Mouse (Mus musculus): Measurements from ENCODE around the gene Cdh13. TPM values are rescaled to one million over a fixed set of nuclear protein-coding genes. Genes with fewer than 3 reads are reported as not detected.
"Not testable (repeated sequence)": the region's sequence is repeated elsewhere in the genome, so short reads cannot be mapped to it uniquely, and the experiment has no call there.

Cdh13 gene
- polyA plus RNA-seq, 1 experiment, result 18.4 TPM

GRCm38 (mm10) chr8:118749786-118750185 is 466.3 kb downstream of the Cdh13 start:
- no peak for DNase-seq
- no peak for TF ChIP-seq CTCF (IDR thresholded peaks at IDR 0.05; ENCODE audit: borderline replicate concordance, insufficient read depth, low read depth, low read length)
- no peak for TF ChIP-seq POLR2A (IDR thresholded peaks at IDR 0.05; ENCODE audit: borderline replicate concordance, insufficient read depth, low read length)
- Histone ChIP-seq H3K27ac (ENCODE audit: insufficient read depth, low read length) (no peak overlapping the region), H3K4me3 (replicated peaks; ENCODE audit: insufficient read depth, low read depth, low read length) (no peak overlapping the region), H3K4me1 (ENCODE audit: control insufficient read depth, insufficient read depth, low read length) (no peaks in the 10 kb centered on the region), H3K27me3 (ENCODE audit: control insufficient read depth, insufficient read depth, low read length) (0 out of 2 replicates have a peak, but pooled peaks cover 1% of the 10 kb centered on the region)
- WGBS, result 91% methylated on average over 11 of the region's 11 CpGs

GRCm38 (mm10) chr8:118753710-118754109 is 470.2 kb downstream of the Cdh13 start:
- WGBS, result 77% methylated on average over 12 of the region's 12 CpGs
- H3K27me3 ChIP-seq (ENCODE audit: control insufficient read depth, insufficient read depth, low read length), result peaks cover 1% of the 10 kb centered on the region; the same call in 1 of the 2 replicates
- no peaks in the 10 kb centered on the region for H3K4me1 ChIP-seq (ENCODE audit: control insufficient read depth, insufficient read depth, low read length)
- H3K4me3 ChIP-seq (replicated peaks; ENCODE audit: insufficient read depth, low read depth, low read length), result no peak overlapping the region
- TF ChIP-seq CTCF (IDR thresholded peaks at IDR 0.05; ENCODE audit: borderline replicate concordance, insufficient read depth, low read depth, low read length) (no peak), POLR2A (IDR thresholded peaks at IDR 0.05; ENCODE audit: borderline replicate concordance, insufficient read depth, low read length) (no peak)
- peak overlapping the region; percentile 60; the same call in 1 of the 2 replicates for H3K27ac ChIP-seq (ENCODE audit: insufficient read depth, low read length)
- peak in 1 of 2 experiments; percentile 20 for DNase-seq

GRCm38 (mm10) chr8:118754119-118754518 is 470.6 kb downstream of the Cdh13 start:
- H3K4me3 ChIP-seq (replicated peaks; ENCODE audit: insufficient read depth, low read depth, low read length), result no peak overlapping the region
- WGBS, result 67% methylated on average over 7 of the region's 7 CpGs
- no peaks in the 10 kb centered on the region for H3K4me1 ChIP-seq (ENCODE audit: control insufficient read depth, insufficient read depth, low read length)
- H3K27me3 ChIP-seq (ENCODE audit: control insufficient read depth, insufficient read depth, low read length), result peaks cover 1% of the 10 kb centered on the region; the same call in 1 of the 2 replicates
- no peak for DNase-seq
- no peak for TF ChIP-seq POLR2A (IDR thresholded peaks at IDR 0.05; ENCODE audit: borderline replicate concordance, insufficient read depth, low read length)
- TF ChIP-seq CTCF (IDR thresholded peaks at IDR 0.05; ENCODE audit: borderline replicate concordance, insufficient read depth, low read depth, low read length), result no peak
- H3K27ac ChIP-seq (ENCODE audit: insufficient read depth, low read length), result no peak overlapping the region

- not testable (repeated sequence) for DNase-seq; H3K4me1 ChIP-seq (ENCODE audit: control insufficient read depth, insufficient read depth, low read length); H3K4me3 ChIP-seq (replicated peaks; ENCODE audit: insufficient read depth, low read depth, low read length); H3K27ac ChIP-seq (ENCODE audit: insufficient read depth, low read length); H3K27me3 ChIP-seq (ENCODE audit: control insufficient read depth, insufficient read depth, low read length)
- WGBS, result 98% methylated on average over 6 of the region's 6 CpGs
These were observed 494.0 kb downstream of the Cdh13 start for GRCm38 (mm10) chr8:118777507-118777906.

- DNase-seq, result no peak
- no peak for TF ChIP-seq CTCF (IDR thresholded peaks at IDR 0.05; ENCODE audit: borderline replicate concordance, insufficient read depth, low read depth, low read length)
- TF ChIP-seq POLR2A (IDR thresholded peaks at IDR 0.05; ENCODE audit: borderline replicate concordance, insufficient read depth, low read length), result no peak
These were observed 494.8 kb downstream of the Cdh13 start for GRCm38 (mm10) chr8:118778374-118778773.

GRCm38 (mm10) chr8:118785646-118786045 is 502.1 kb downstream of the Cdh13 start:
- TF ChIP-seq POLR2A (IDR thresholded peaks at IDR 0.05; ENCODE audit: borderline replicate concordance, insufficient read depth, low read length), result no peak
- no peak for TF ChIP-seq CTCF (IDR thresholded peaks at IDR 0.05; ENCODE audit: borderline replicate concordance, insufficient read depth, low read depth, low read length)
- DNase-seq, result peak; percentile 63 to 82
- H3K4me1 ChIP-seq (ENCODE audit: control insufficient read depth, insufficient read depth, low read length), result peaks cover 3% of the 10 kb centered on the region
- H3K27me3 ChIP-seq (ENCODE audit: control insufficient read depth, insufficient read depth, low read length), result no peaks in the 10 kb centered on the region; the same call in 1 of the 2 replicates
- no peak overlapping the region for H3K4me3 ChIP-seq (replicated peaks; ENCODE audit: insufficient read depth, low read depth, low read length)
- no peak overlapping the region for H3K27ac ChIP-seq (ENCODE audit: insufficient read depth, low read length)
- WGBS, result 7% methylated on average over 13 of the region's 13 CpGs

More at GRCm38 (mm10) chr8:118778374-118778773, 494.8 kb downstream of the Cdh13 start:
- Histone ChIP-seq H3K27me3 (ENCODE audit: control insufficient read depth, insufficient read depth, low read length) (no peaks in the 10 kb centered on the region; the same call in 1 of the 2 replicates), H3K4me1 (ENCODE audit: control insufficient read depth, insufficient read depth, low read length) (no peaks in the 10 kb centered on the region), H3K4me3 (replicated peaks; ENCODE audit: insufficient read depth, low read depth, low read length) (no peak overlapping the region), H3K27ac (ENCODE audit: insufficient read depth, low read length) (no peak overlapping the region)
- 83% methylated on average over 1 of the region's 1 CpGs for WGBS

GRCm38 (mm10) chr8:118789649-118790048 is 506.1 kb downstream of the Cdh13 start:
- H3K4me1 ChIP-seq (ENCODE audit: control insufficient read depth, insufficient read depth, low read length), result peaks cover 3% of the 10 kb centered on the region
- WGBS, result 94% methylated on average over 7 of the region's 7 CpGs
- H3K4me3 ChIP-seq (replicated peaks; ENCODE audit: insufficient read depth, low read depth, low read length), result no peak overlapping the region
- H3K27me3 ChIP-seq (ENCODE audit: control insufficient read depth, insufficient read depth, low read length), result no peaks in the 10 kb centered on the region; the same call in 1 of the 2 replicates
- TF ChIP-seq CTCF (IDR thresholded peaks at IDR 0.05; ENCODE audit: borderline replicate concordance, insufficient read depth, low read depth, low read length), result no peak
- TF ChIP-seq POLR2A (IDR thresholded peaks at IDR 0.05; ENCODE audit: borderline replicate concordance, insufficient read depth, low read length), result no peak
- H3K27ac ChIP-seq (ENCODE audit: insufficient read depth, low read length), result no peak overlapping the region
- DNase-seq, result no peak

GRCm38 (mm10) chr8:118794886-118795285 is 511.4 kb downstream of the Cdh13 start:
- 91% methylated on average over 9 of the region's 9 CpGs for WGBS
- TF ChIP-seq CTCF (IDR thresholded peaks at IDR 0.05; ENCODE audit: borderline replicate concordance, insufficient read depth, low read depth, low read length) (no peak), POLR2A (IDR thresholded peaks at IDR 0.05; ENCODE audit: borderline replicate concordance, insufficient read depth, low read length) (no peak)
- H3K27me3 ChIP-seq (ENCODE audit: control insufficient read depth, insufficient read depth, low read length), result no peaks in the 10 kb centered on the region; the same call in 1 of the 2 replicates
- no peak for DNase-seq
- no peaks in the 10 kb centered on the region for H3K4me1 ChIP-seq (ENCODE audit: control insufficient read depth, insufficient read depth, low read length)
- H3K27ac ChIP-seq (ENCODE audit: insufficient read depth, low read length), result no peak overlapping the region
- no peak overlapping the region for H3K4me3 ChIP-seq (replicated peaks; ENCODE audit: insufficient read depth, low read depth, low read length)
